Mouse (Mus musculus) adrenal gland, adult 18-20 months (tissue): Measurements from ENCODE around the gene Mbnl1. TPM values are rescaled to one million over a fixed set of nuclear protein-coding genes. Genes with fewer than 3 reads are reported as not detected.

Source experiments
- DNase-seq, 2 experiments: peaks; one replicate each; pipeline ENCODE4 v3.0.0; 2021 to 2022; ENCODE audit warnings: low spot score in 2 of 2
- total RNA-seq, 2 experiments: library from RNA; stranded (reverse); gene quantifications; 1 replicate in 1 of 2; 2 replicates in 1 of 2; pipeline ENCODE4 v1.2.3; 2021

The Mbnl1 gene
- total RNA-seq, 2 experiments from 2014 or later, result 503 to 531 TPM

GRCm38 (mm10) chr3:60603637-60604036 is 131.0 kb downstream of the Mbnl1 start:
- DNase-seq, result no peak

- DNase-seq, result no peak
These were observed 131.6 kb downstream of the Mbnl1 start for GRCm38 (mm10) chr3:60604205-60604604.

GRCm38 (mm10) chr3:60608952-60609403 is 136.3 kb downstream of the Mbnl1 start:
- DNase-seq, result no peak

- DNase-seq, result peak in 1 of 2 experiments; percentile 52
These were observed 139.2 kb downstream of the Mbnl1 start for GRCm38 (mm10) chr3:60611839-60612238.

GRCm38 (mm10) chr3:60613121-60613520 is 140.5 kb downstream of the Mbnl1 start:
- DNase-seq, result no peak

- DNase-seq, result no peak
These were observed 141.9 kb downstream of the Mbnl1 start for GRCm38 (mm10) chr3:60614516-60614915.

- DNase-seq, result no peak
These were observed 142.5 kb downstream of the Mbnl1 start for GRCm38 (mm10) chr3:60615057-60615606.

GRCm38 (mm10) chr3:60615615-60616014 is 143.0 kb downstream of the Mbnl1 start:
- no peak for DNase-seq

GRCm38 (mm10) chr3:60616147-60616546 is 143.5 kb downstream of the Mbnl1 start:
- DNase-seq, result no peak

- no peak for DNase-seq
These were observed 145.0 kb downstream of the Mbnl1 start for GRCm38 (mm10) chr3:60617643-60618042.

- DNase-seq, result no peak
These were observed 147.6 kb downstream of the Mbnl1 start for GRCm38 (mm10) chr3:60620236-60620635.

- DNase-seq, result no peak
These were observed 158.6 kb downstream of the Mbnl1 start for GRCm38 (mm10) chr3:60631183-60631582.

- DNase-seq, result no peak
These were observed 159.1 kb downstream of the Mbnl1 start for GRCm38 (mm10) chr3:60631754-60632153.

GRCm38 (mm10) chr3:60632796-60633466 is 160.3 kb downstream of the Mbnl1 start:
- no peak for DNase-seq

GRCm38 (mm10) chr3:60638530-60638929 is 165.9 kb downstream of the Mbnl1 start:
- no peak for DNase-seq

GRCm38 (mm10) chr3:60639135-60639534 is 166.5 kb downstream of the Mbnl1 start:
- no peak for DNase-seq

GRCm38 (mm10) chr3:60642227-60642626 is 169.6 kb downstream of the Mbnl1 start:
- DNase-seq, result no peak

- no peak for DNase-seq
These were observed 172.9 kb downstream of the Mbnl1 start for GRCm38 (mm10) chr3:60645531-60645930.

GRCm38 (mm10) chr3:60648293-60648692 is 175.7 kb downstream of the Mbnl1 start:
- no peak for DNase-seq

- no peak for DNase-seq
These were observed 188.1 kb downstream of the Mbnl1 start for GRCm38 (mm10) chr3:60660762-60661161.
